Mouse (Mus musculus) myocyte (in vitro differentiated cells): ENCODE data around the gene Megf6.

Experiments used
- CEBPB ChIP-seq: IDR thresholded peaks from 2 replicates; pipeline ENCODE4 v1.6.1; 2011; ENCODE audit warnings: mild to moderate bottlenecking, moderate library complexity; ENCODE audit not compliant: poor library complexity, insufficient read depth, severe bottlenecking
- E2F4 ChIP-seq: IDR thresholded peaks from one replicate; pipeline ENCODE4 v1.6.1; 2011; ENCODE audit warnings: mild to moderate bottlenecking, control low read depth, moderate library complexity; ENCODE audit not compliant: insufficient read depth
- MAX ChIP-seq: IDR thresholded peaks from one replicate; pipeline ENCODE4 v1.6.1; 2011; ENCODE audit warnings: low read depth, mild to moderate bottlenecking, control low read depth
- MYOG ChIP-seq, 3 experiments: IDR thresholded peaks; one replicate each; pipeline ENCODE4 v1.6.1; 2011; ENCODE audit warnings: control low read depth in 2 of 3, low read depth in 2 of 3, mild to moderate bottlenecking in 2 of 3; ENCODE audit not compliant: insufficient read length in 2 of 3, control insufficient read depth in 1 of 3, insufficient read depth in 1 of 3
- POLR2A ChIP-seq: IDR thresholded peaks from one replicate; pipeline ENCODE4 v1.6.1; 2011; ENCODE audit warnings: low read depth, mild to moderate bottlenecking, control low read depth, moderate library complexity; ENCODE audit not compliant: insufficient read length
- POLR2AphosphoS2 ChIP-seq: IDR thresholded peaks from one replicate; pipeline ENCODE4 v1.6.1; 2011; ENCODE audit warnings: low read depth, control low read depth; ENCODE audit not compliant: insufficient read length
- REST ChIP-seq: IDR thresholded peaks from one replicate; pipeline ENCODE4 v1.6.1; 2011; ENCODE audit warnings: mild to moderate bottlenecking, control low read depth, moderate library complexity; ENCODE audit not compliant: insufficient read depth, insufficient read length
- SRF ChIP-seq: IDR thresholded peaks from one replicate; pipeline ENCODE4 v1.6.1; 2011; ENCODE audit warnings: low read depth; ENCODE audit not compliant: control insufficient read depth, insufficient read length
- TCF12 ChIP-seq: IDR thresholded peaks from one replicate; pipeline ENCODE4 v1.6.1; 2011; ENCODE audit warnings: mild to moderate bottlenecking, control low read depth; ENCODE audit not compliant: poor library complexity, insufficient read depth, severe bottlenecking
- TCF3 ChIP-seq: IDR thresholded peaks from one replicate; pipeline ENCODE4 v1.6.1; 2011; ENCODE audit warnings: low read depth, control low read depth; ENCODE audit not compliant: insufficient read length
- USF1 ChIP-seq: IDR thresholded peaks from one replicate; pipeline ENCODE4 v1.6.1; 2011; ENCODE audit warnings: low read depth, mild to moderate bottlenecking, control low read depth, moderate library complexity

DNA sequence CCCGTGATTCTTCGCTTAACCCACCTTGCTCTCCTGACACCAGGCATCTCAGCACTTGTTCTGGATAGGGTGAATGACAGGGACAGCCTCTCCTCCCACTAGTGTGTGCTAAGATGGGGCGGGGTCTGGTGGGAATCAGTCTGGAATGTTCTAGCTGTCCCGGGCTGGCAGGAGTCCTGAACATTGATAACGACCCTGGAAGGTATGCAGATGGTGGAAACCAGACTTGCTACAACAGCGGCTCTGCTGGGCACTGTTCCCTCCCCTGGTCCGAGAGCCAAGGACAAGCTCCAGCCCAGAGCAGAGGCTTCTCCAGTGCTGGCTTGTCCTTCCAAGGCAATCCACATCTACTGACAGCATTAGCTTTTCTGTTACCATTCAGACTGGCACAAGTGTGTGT is 43.1 kb downstream of the Megf6 start:
- TF ChIP-seq USF1 (no peak), POLR2A (no peak), SRF (no peak), TCF12 (no peak), MAX (no peak), POLR2AphosphoS2 (no peak), CEBPB (no peak), E2F4 (no peak), MYOG (IDR thresholded peaks at IDR 0.05; ENCODE audit: control insufficient read depth in 1 of 3, insufficient read depth in 1 of 3, insufficient read length in 2 of 3, low read depth in 2 of 3) (no peak), REST (no peak), TCF3 (no peak)
